ENCODE assay signal across 8 mouse cellular contexts in the genomic region with DNA sequence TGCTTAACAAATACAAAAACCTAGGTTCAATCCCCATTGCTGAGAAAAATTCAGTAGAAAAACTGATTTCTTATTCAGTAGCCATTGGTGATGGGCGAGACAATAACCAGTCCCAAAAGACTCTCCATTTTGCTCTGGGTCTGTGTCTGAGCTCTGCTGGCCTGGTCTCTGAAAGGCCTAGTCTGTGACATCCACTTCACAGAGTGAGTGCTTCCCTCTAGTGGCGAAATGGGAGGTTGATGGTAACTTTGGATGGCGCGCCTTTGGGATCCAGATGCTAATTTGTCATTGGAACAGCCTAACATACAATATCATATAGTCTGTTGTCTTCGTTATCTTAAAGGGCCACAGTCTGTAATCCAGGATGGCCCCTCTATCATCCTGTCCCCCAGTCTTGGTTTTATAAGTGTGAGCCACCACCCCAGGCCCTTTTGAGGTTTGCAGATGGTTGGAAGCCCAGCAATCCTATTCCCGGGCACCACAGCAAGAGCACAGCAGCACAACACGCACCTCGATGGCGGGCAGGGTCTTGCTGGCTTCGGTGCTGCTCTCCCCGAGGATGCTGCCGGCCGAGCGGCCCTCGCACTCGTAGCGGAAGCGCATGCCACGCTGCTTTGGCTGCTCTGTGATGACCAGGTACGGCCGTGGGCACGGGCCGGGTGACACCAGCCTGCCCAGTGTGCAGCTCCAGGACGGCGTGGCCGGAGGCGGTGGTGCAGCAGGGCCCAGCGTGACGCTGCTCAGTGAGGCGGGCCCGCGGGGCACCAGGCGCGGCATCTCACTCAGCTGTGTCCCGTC. TPM values are rescaled to one million over a fixed set of nuclear protein-coding genes. Genes with fewer than 3 reads are reported as not detected.
DNase-seq lines count a peak whose midpoint lies in the region; ATAC-seq and TF ChIP-seq lines count a peak whose summit lies in the region.

No protein-coding gene starts in this region.

- H3K4me1 ChIP-seq in bone marrow, adult 2 months (ENCODE audit: control insufficient read depth, insufficient read depth, low read length), result no peaks in the 10 kb centered on the region; the same call in 1 of the 2 replicates
- peaks cover 6% of the 10 kb centered on the region for H3K4me1 ChIP-seq in embryonic facial prominence, embryonic 15.5 days
- H3K4me1 ChIP-seq in heart, embryonic 13.5 days, result peaks cover 6% of the 10 kb centered on the region
- H3K4me1 ChIP-seq in kidney, postnatal 0 days (replicated peaks; ENCODE audit: insufficient read depth, low read length), result no peaks in the 10 kb centered on the region
- H3K4me1 ChIP-seq in liver, embryonic 11.5 days (replicated peaks; ENCODE audit: control insufficient read depth, insufficient read depth, low read length), result peaks cover 6% of the 10 kb centered on the region; the same call in 1 of the 2 replicates
- peaks cover 4% of the 10 kb centered on the region; the same call in 1 of the 2 replicates for H3K4me1 ChIP-seq in stomach, embryonic 15.5 days

- peak; percentile 96 for DNase-seq in kidney, postnatal 0 days (ENCODE audit: low spot score)
- DNase-seq in liver, embryonic 11.5 days (ENCODE audit: low spot score), result peak; percentile 67

- peaks cover 12% of the 10 kb centered on the region; the same call in 1 of the 2 replicates for H3K36me3 ChIP-seq in embryonic facial prominence, embryonic 15.5 days
- H3K36me3 ChIP-seq in heart, embryonic 13.5 days, result no peaks in the 10 kb centered on the region
- H3K36me3 ChIP-seq in kidney, postnatal 0 days (ENCODE audit: insufficient read depth, low read length), result no peaks in the 10 kb centered on the region
- no peaks in the 10 kb centered on the region for H3K36me3 ChIP-seq in liver, embryonic 11.5 days (ENCODE audit: control insufficient read depth, insufficient read depth, low read length)
- peaks cover 4% of the 10 kb centered on the region for H3K36me3 ChIP-seq in myocyte (ENCODE audit: control insufficient read depth, insufficient read depth)
- H3K36me3 ChIP-seq in stomach, embryonic 15.5 days, result no peaks in the 10 kb centered on the region

- no peak for TF ChIP-seq POLR2A in bone marrow, adult 2 months (IDR thresholded peaks at IDR 0.05; ENCODE audit: borderline replicate concordance, control insufficient read depth, low read depth, low read length)
- no peak for TF ChIP-seq POLR2A in myocyte (IDR thresholded peaks at IDR 0.05; ENCODE audit: insufficient read length, low read depth)

- no peaks in the 10 kb centered on the region for H3K79me2 ChIP-seq in myocyte (ENCODE audit: control insufficient read depth, insufficient read depth)

- no peaks in the 10 kb centered on the region for H3K9me3 ChIP-seq in embryonic facial prominence, embryonic 15.5 days (replicated peaks)
- H3K9me3 ChIP-seq in heart, embryonic 13.5 days, result no peaks in the 10 kb centered on the region
- no peaks in the 10 kb centered on the region for H3K9me3 ChIP-seq in kidney, postnatal 0 days (replicated peaks; ENCODE audit: low read length)
- no peaks in the 10 kb centered on the region for H3K9me3 ChIP-seq in liver, embryonic 11.5 days (ENCODE audit: control insufficient read depth, low read length)
- no peaks in the 10 kb centered on the region for H3K9me3 ChIP-seq in stomach, embryonic 15.5 days

- 41% methylated on average over 35 of the region's 35 CpGs for WGBS in bone marrow, adult 2 months
- WGBS in embryonic facial prominence, embryonic 15.5 days, result 5% methylated on average over 35 of the region's 35 CpGs
- 6% methylated on average over 35 of the region's 35 CpGs for WGBS in heart, embryonic 13.5 days
- 6% methylated on average over 34 of the region's 35 CpGs for WGBS in kidney, postnatal 0 days
- 12% methylated on average over 35 of the region's 35 CpGs for WGBS in liver, embryonic 11.5 days
- WGBS in stomach, embryonic 15.5 days, result 11% methylated on average over 35 of the region's 35 CpGs

- ATAC-seq in CD4-positive, CD25-positive, alpha-beta regulatory T cell, adult 4 months, result peak; percentile 84
- peak; percentile 82 for ATAC-seq in embryonic facial prominence, embryonic 15.5 days (ENCODE audit: insufficient number of reproducible peaks, low FRiP score, low TSS enrichment, low read depth)
- ATAC-seq in heart, embryonic 13.5 days (ENCODE audit: extremely low read depth, insufficient number of reproducible peaks, low FRiP score, low TSS enrichment), result 0 out of 2 replicates have a peak, but pooled peaks have one; percentile 55
- peak; percentile 86 for ATAC-seq in kidney, postnatal 0 days (replicated peaks; ENCODE audit: low FRiP score, low read depth)
- ATAC-seq in liver, embryonic 11.5 days (replicated peaks; ENCODE audit: low FRiP score), result peak; percentile 70
- peak; percentile 47; the same call in 1 of the 2 replicates for ATAC-seq in stomach, embryonic 15.5 days (ENCODE audit: insufficient read depth, low FRiP score, low read depth)

- H3K9ac ChIP-seq in embryonic facial prominence, embryonic 15.5 days, result no peak overlapping the region
- peak overlapping the region; percentile 75 for H3K9ac ChIP-seq in heart, embryonic 13.5 days
- H3K9ac ChIP-seq in kidney, postnatal 0 days (ENCODE audit: low read depth, low read length), result peak overlapping the region; percentile 47
- peak overlapping the region; percentile 54 for H3K9ac ChIP-seq in liver, embryonic 11.5 days (ENCODE audit: low read depth, low read length)
- H3K9ac ChIP-seq in stomach, embryonic 15.5 days, result no peak overlapping the region

- no peak overlapping the region for H3K27ac ChIP-seq in bone marrow, adult 2 months (ENCODE audit: control insufficient read depth, insufficient read depth, low read depth, low read length, poor library complexity)
- peak overlapping the region; percentile 53; the same call in 1 of the 2 replicates for H3K27ac ChIP-seq in embryonic facial prominence, embryonic 15.5 days (replicated peaks)
- H3K27ac ChIP-seq in heart, embryonic 13.5 days (replicated peaks), result no peak overlapping the region
- 0 out of 2 replicates have a peak overlapping the region, but pooled peaks have one; percentile 34 for H3K27ac ChIP-seq in kidney, postnatal 0 days
- no peak overlapping the region for H3K27ac ChIP-seq in liver, embryonic 11.5 days (ENCODE audit: low read depth, low read length)
- H3K27ac ChIP-seq in stomach, embryonic 15.5 days, result no peak overlapping the region

- peak overlapping the region; percentile 55 for H3K4me2 ChIP-seq in embryonic facial prominence, embryonic 15.5 days (replicated peaks)
- H3K4me2 ChIP-seq in heart, embryonic 13.5 days, result peak overlapping the region; percentile 73
- H3K4me2 ChIP-seq in kidney, postnatal 0 days (ENCODE audit: low read length), result peak overlapping the region; percentile 60
- peak overlapping the region; percentile 71 for H3K4me2 ChIP-seq in liver, embryonic 11.5 days
- no peak overlapping the region for H3K4me2 ChIP-seq in myocyte (ENCODE audit: low read depth)
- peak overlapping the region; percentile 60 for H3K4me2 ChIP-seq in stomach, embryonic 15.5 days

- no peak overlapping the region for H3K4me3 ChIP-seq in bone marrow, adult 2 months (replicated peaks; ENCODE audit: control insufficient read depth, low read depth, low read length)
- peak overlapping the region; percentile 37 for H3K4me3 ChIP-seq in embryonic facial prominence, embryonic 15.5 days (replicated peaks)
- H3K4me3 ChIP-seq in heart, embryonic 13.5 days, result peak overlapping the region; percentile 44
- H3K4me3 ChIP-seq in kidney, postnatal 0 days (replicated peaks; ENCODE audit: low read depth, low read length), result peak overlapping the region; percentile 28
- peak overlapping the region; percentile 36 for H3K4me3 ChIP-seq in liver, embryonic 11.5 days (ENCODE audit: low read depth, low read length)
- H3K4me3 ChIP-seq in myocyte, result no peak overlapping the region
- peak overlapping the region; percentile 32 for H3K4me3 ChIP-seq in stomach, embryonic 15.5 days (replicated peaks)

- H3ac ChIP-seq in myocyte (ENCODE audit: control insufficient read depth, insufficient read length), result no peak overlapping the region

- H3K27me3 ChIP-seq in embryonic facial prominence, embryonic 15.5 days, result no peaks in the 10 kb centered on the region
- peaks cover 21% of the 10 kb centered on the region for H3K27me3 ChIP-seq in heart, embryonic 13.5 days (replicated peaks)
- no peaks in the 10 kb centered on the region for H3K27me3 ChIP-seq in kidney, postnatal 0 days (ENCODE audit: insufficient read depth, low read length)
- H3K27me3 ChIP-seq in liver, embryonic 11.5 days (replicated peaks; ENCODE audit: control insufficient read depth, insufficient read depth, low read length), result peaks cover 6% of the 10 kb centered on the region
- H3K27me3 ChIP-seq in myocyte (ENCODE audit: control insufficient read depth, insufficient read depth, insufficient read length), result no peaks in the 10 kb centered on the region
- no peaks in the 10 kb centered on the region for H3K27me3 ChIP-seq in stomach, embryonic 15.5 days (replicated peaks)

- TF ChIP-seq CTCF in bone marrow, adult 2 months (IDR thresholded peaks at IDR 0.05; ENCODE audit: control insufficient read depth, insufficient read depth, low read length), result peak; percentile 80
- TF ChIP-seq CTCF in kidney, postnatal 0 days (IDR thresholded peaks at IDR 0.05; ENCODE audit: low read depth), result peak; percentile 91

RNA-seq across cellular contexts. Expression of gene Relb, which starts 10.0 kb away (rescaled TPM):
- 10 to 100 TPM; 12.7 to 14.8 TPM for polyA plus RNA-seq in CD4-positive, CD25-positive, alpha-beta regulatory T cell, adult 4 months (2017; shearing (Covaris generic))
- polyA plus RNA-seq in bone marrow, adult 2 months (2011; ENCODE audit: insufficient read depth, insufficient read length, low replicate concordance, missing spikeins), result 6.4 and 12.0 TPM in 2 replicates
- 14.0 and 15.8 TPM in 2 replicates for polyA plus RNA-seq in embryonic facial prominence, embryonic 15.5 days (2015; fragmentation: Nextera tagmentation; extraction: Ambion mirVana)
- 5.6 and 6.2 TPM in 2 replicates for polyA plus RNA-seq in heart, embryonic 13.5 days (2015; fragmentation: Nextera tagmentation; extraction: Ambion mirVana)
- 9.3 and 10.6 TPM in 2 replicates for polyA plus RNA-seq in kidney, postnatal 0 days (2015; fragmentation: Nextera tagmentation; extraction: Ambion mirVana)
- polyA plus RNA-seq in liver, embryonic 11.5 days (2014; fragmentation: Nextera tagmentation; extraction: Ambion mirVana), result 2.0 and 2.3 TPM in 2 replicates
- polyA plus RNA-seq in myocyte (2012; fragmentation: generic; extraction: Trizol), result 25.7 TPM
- polyA plus RNA-seq in stomach, embryonic 15.5 days (2015; fragmentation: Nextera tagmentation; extraction: Ambion mirVana), result 9.0 and 10.1 TPM in 2 replicates

RNA-seq across cellular contexts. Expression of gene Clasrp, which starts 14.9 kb away (rescaled TPM):
- 1 to 10 TPM; 9.0 to 9.4 TPM for polyA plus RNA-seq in CD4-positive, CD25-positive, alpha-beta regulatory T cell, adult 4 months (2017; shearing (Covaris generic))
- polyA plus RNA-seq in bone marrow, adult 2 months (2011; ENCODE audit: insufficient read depth, insufficient read length, low replicate concordance, missing spikeins), result 64.7 and 98.2 TPM in 2 replicates
- 58.3 and 66.1 TPM in 2 replicates for polyA plus RNA-seq in embryonic facial prominence, embryonic 15.5 days (2015; fragmentation: Nextera tagmentation; extraction: Ambion mirVana)
- 30.8 and 31.8 TPM in 2 replicates for polyA plus RNA-seq in heart, embryonic 13.5 days (2015; fragmentation: Nextera tagmentation; extraction: Ambion mirVana)
- 33.5 and 35.1 TPM in 2 replicates for polyA plus RNA-seq in kidney, postnatal 0 days (2015; fragmentation: Nextera tagmentation; extraction: Ambion mirVana)
- 33.4 and 45.5 TPM in 2 replicates for polyA plus RNA-seq in liver, embryonic 11.5 days (2014; fragmentation: Nextera tagmentation; extraction: Ambion mirVana)
- 14.8 TPM for polyA plus RNA-seq in myocyte (2012; fragmentation: generic; extraction: Trizol)
- polyA plus RNA-seq in stomach, embryonic 15.5 days (2015; fragmentation: Nextera tagmentation; extraction: Ambion mirVana), result 44.8 and 48.3 TPM in 2 replicates

RNA-seq across cellular contexts. Expression of gene Gemin7, which starts 41.8 kb away (rescaled TPM):
- polyA plus RNA-seq in CD4-positive, CD25-positive, alpha-beta regulatory T cell, adult 4 months (2017; shearing (Covaris generic)), result 100 to 1,000 TPM in 1 of 2 experiments, 10 to 100 TPM in 1; 91.0 to 100 TPM
- polyA plus RNA-seq in bone marrow, adult 2 months (2011; ENCODE audit: insufficient read depth, insufficient read length, low replicate concordance, missing spikeins), result 52.9 and 74.3 TPM in 2 replicates
- 149 and 162 TPM in 2 replicates for polyA plus RNA-seq in embryonic facial prominence, embryonic 15.5 days (2015; fragmentation: Nextera tagmentation; extraction: Ambion mirVana)
- 114 and 134 TPM in 2 replicates for polyA plus RNA-seq in heart, embryonic 13.5 days (2015; fragmentation: Nextera tagmentation; extraction: Ambion mirVana)
- 164 and 167 TPM in 2 replicates for polyA plus RNA-seq in kidney, postnatal 0 days (2015; fragmentation: Nextera tagmentation; extraction: Ambion mirVana)
- 133 and 142 TPM in 2 replicates for polyA plus RNA-seq in liver, embryonic 11.5 days (2014; fragmentation: Nextera tagmentation; extraction: Ambion mirVana)
- polyA plus RNA-seq in myocyte (2012; fragmentation: generic; extraction: Trizol), result 89.8 TPM
- polyA plus RNA-seq in stomach, embryonic 15.5 days (2015; fragmentation: Nextera tagmentation; extraction: Ambion mirVana), result 143 and 157 TPM in 2 replicates

RNA-seq across cellular contexts. Expression of gene Zfp296, which starts 42.1 kb away (rescaled TPM):
- polyA plus RNA-seq in CD4-positive, CD25-positive, alpha-beta regulatory T cell, adult 4 months (2017; shearing (Covaris generic)), result 1 to 10 TPM; 1.7 to 1.9 TPM
- polyA plus RNA-seq in bone marrow, adult 2 months (2011; ENCODE audit: insufficient read depth, insufficient read length, low replicate concordance, missing spikeins), result 2.8 and 3.0 TPM in 2 replicates
- 1.5 and 2.2 TPM in 2 replicates for polyA plus RNA-seq in embryonic facial prominence, embryonic 15.5 days (2015; fragmentation: Nextera tagmentation; extraction: Ambion mirVana)
- 0.12 and 0.32 TPM in 2 replicates for polyA plus RNA-seq in heart, embryonic 13.5 days (2015; fragmentation: Nextera tagmentation; extraction: Ambion mirVana)
- polyA plus RNA-seq in kidney, postnatal 0 days (2015; fragmentation: Nextera tagmentation; extraction: Ambion mirVana), result 0.17 and 0.34 TPM in 2 replicates
- polyA plus RNA-seq in liver, embryonic 11.5 days (2014; fragmentation: Nextera tagmentation; extraction: Ambion mirVana), result 2.3 and 2.4 TPM in 2 replicates
- 1.5 TPM for polyA plus RNA-seq in myocyte (2012; fragmentation: generic; extraction: Trizol)
- polyA plus RNA-seq in stomach, embryonic 15.5 days (2015; fragmentation: Nextera tagmentation; extraction: Ambion mirVana), result 1.7 and 2.6 TPM in 2 replicates

RNA-seq across cellular contexts. Expression of gene Clptm1, which starts 45.6 kb away (rescaled TPM):
- 10 to 100 TPM; 24.4 to 28.1 TPM for polyA plus RNA-seq in CD4-positive, CD25-positive, alpha-beta regulatory T cell, adult 4 months (2017; shearing (Covaris generic))
- polyA plus RNA-seq in bone marrow, adult 2 months (2011; ENCODE audit: insufficient read depth, insufficient read length, low replicate concordance, missing spikeins), result 18.1 and 31.2 TPM in 2 replicates
- 78.0 and 89.1 TPM in 2 replicates for polyA plus RNA-seq in embryonic facial prominence, embryonic 15.5 days (2015; fragmentation: Nextera tagmentation; extraction: Ambion mirVana)
- 74.5 and 74.6 TPM in 2 replicates for polyA plus RNA-seq in heart, embryonic 13.5 days (2015; fragmentation: Nextera tagmentation; extraction: Ambion mirVana)
- polyA plus RNA-seq in kidney, postnatal 0 days (2015; fragmentation: Nextera tagmentation; extraction: Ambion mirVana), result 96.9 and 97.8 TPM in 2 replicates
- polyA plus RNA-seq in liver, embryonic 11.5 days (2014; fragmentation: Nextera tagmentation; extraction: Ambion mirVana), result 89.9 and 94.9 TPM in 2 replicates
- 126 TPM for polyA plus RNA-seq in myocyte (2012; fragmentation: generic; extraction: Trizol)
- 79.7 and 85.8 TPM in 2 replicates for polyA plus RNA-seq in stomach, embryonic 15.5 days (2015; fragmentation: Nextera tagmentation; extraction: Ambion mirVana)

Comparison
In these comparisons a context has a peak if more than half of its experiments do, and no peak if none do; other contexts are left out.
1. H3K27ac ChIP-seq: peak in embryonic facial prominence, embryonic 15.5 days (single experiment) and kidney, postnatal 0 days (single experiment); none in bone marrow, adult 2 months (single experiment), heart, embryonic 13.5 days (single experiment), liver, embryonic 11.5 days (single experiment) and stomach, embryonic 15.5 days (single experiment).
2. H3K4me3 ChIP-seq: peak in embryonic facial prominence, embryonic 15.5 days (single experiment), heart, embryonic 13.5 days (single experiment), kidney, postnatal 0 days (single experiment), liver, embryonic 11.5 days (single experiment) and stomach, embryonic 15.5 days (single experiment); none in bone marrow, adult 2 months (single experiment) and myocyte (single experiment).
3. H3K9ac ChIP-seq: peak in heart, embryonic 13.5 days (single experiment), kidney, postnatal 0 days (single experiment) and liver, embryonic 11.5 days (single experiment); none in embryonic facial prominence, embryonic 15.5 days (single experiment) and stomach, embryonic 15.5 days (single experiment).
4. Peak in every context shown above with its lines, with median percentiles within 50 percentile points of each other: ATAC-seq.